Mouse (Mus musculus): ENCODE data around the gene Cybb. TPM values are rescaled to one million over a fixed set of nuclear protein-coding genes. Genes with fewer than 3 reads are reported as not detected.
"Not testable (repeated sequence)": the region's sequence is repeated elsewhere in the genome, so short reads cannot be mapped to it uniquely, and the experiment has no call there.

The Cybb gene
- 49.3 and 108 TPM in 2 replicates for total RNA-seq (2017)

DNA sequence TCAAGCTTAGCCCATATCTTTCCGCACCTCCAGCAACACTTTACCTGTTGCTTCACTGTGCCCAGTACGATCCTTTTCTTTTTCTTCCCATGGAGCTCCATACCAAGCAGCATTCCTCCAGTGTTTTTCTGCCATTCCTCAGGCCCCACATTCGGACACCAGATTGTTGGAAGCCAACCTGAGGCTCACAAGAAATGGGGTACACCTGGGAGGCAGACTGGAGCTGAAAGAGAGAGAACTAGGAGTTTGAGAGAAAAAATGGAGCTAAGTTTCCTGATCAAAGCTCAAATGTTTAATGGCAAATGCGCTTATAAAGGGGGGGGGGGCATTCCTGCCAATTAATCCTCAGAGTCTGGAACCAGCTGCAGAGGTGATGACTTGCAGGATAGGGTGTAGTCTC, at the start of gene Cybb:
TSS of gene Cybb (minus strand) at position 101 of the 400 bp plus-strand sequence.
- ATAC-seq (replicated peaks in 1 of 2; ENCODE audit: insufficient read depth in 1 of 2, low FRiP score in 2 of 2, low TSS enrichment in 1 of 2, low read depth in 1 of 2, poor library complexity in 2 of 2, severe bottlenecking in 2 of 2), result no peak

- no peak for ATAC-seq (replicated peaks in 1 of 2; ENCODE audit: insufficient read depth in 1 of 2, low FRiP score in 2 of 2, low TSS enrichment in 1 of 2, low read depth in 1 of 2, poor library complexity in 2 of 2, severe bottlenecking in 2 of 2)
These were observed 49.3 kb upstream of the Cybb start for GRCm38 (mm10) chrX:9536881-9537280.

- ATAC-seq (replicated peaks in 1 of 2; ENCODE audit: insufficient read depth in 1 of 2, low FRiP score in 2 of 2, low TSS enrichment in 1 of 2, low read depth in 1 of 2, poor library complexity in 2 of 2, severe bottlenecking in 2 of 2), result peak; percentile 42 to 81
These were observed 32.4 kb upstream of the Cybb start for GRCm38 (mm10) chrX:9519969-9520368.

- ATAC-seq (replicated peaks in 1 of 2; ENCODE audit: insufficient read depth in 1 of 2, low FRiP score in 2 of 2, low TSS enrichment in 1 of 2, low read depth in 1 of 2, poor library complexity in 2 of 2, severe bottlenecking in 2 of 2), result not testable (repeated sequence)
These were observed 30.0 kb upstream of the Cybb start for GRCm38 (mm10) chrX:9517531-9517930.

DNA sequence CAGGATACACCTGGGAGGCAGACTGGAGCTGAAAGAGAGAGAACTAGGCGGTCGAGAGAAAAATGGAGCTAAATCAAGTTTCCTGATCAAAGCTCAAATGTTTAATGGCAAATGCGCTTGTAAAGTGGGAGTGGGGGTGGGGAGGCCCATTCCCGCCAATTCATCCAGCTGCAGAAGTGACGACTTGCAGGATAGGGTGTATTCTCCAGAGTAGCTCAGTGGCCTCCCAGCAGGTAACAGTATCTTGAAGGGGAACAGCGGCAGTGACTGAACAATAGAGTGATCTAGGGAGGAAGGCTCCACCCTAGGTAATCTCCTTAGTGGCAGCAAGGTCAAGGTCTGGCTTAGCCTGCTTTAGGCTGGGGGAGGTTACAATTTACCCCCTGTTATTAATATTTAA, 12.5 kb downstream of the Cybb start:
- not testable (repeated sequence) for ATAC-seq (replicated peaks in 1 of 2; ENCODE audit: insufficient read depth in 1 of 2, low FRiP score in 2 of 2, low TSS enrichment in 1 of 2, low read depth in 1 of 2, poor library complexity in 2 of 2, severe bottlenecking in 2 of 2)

DNA sequence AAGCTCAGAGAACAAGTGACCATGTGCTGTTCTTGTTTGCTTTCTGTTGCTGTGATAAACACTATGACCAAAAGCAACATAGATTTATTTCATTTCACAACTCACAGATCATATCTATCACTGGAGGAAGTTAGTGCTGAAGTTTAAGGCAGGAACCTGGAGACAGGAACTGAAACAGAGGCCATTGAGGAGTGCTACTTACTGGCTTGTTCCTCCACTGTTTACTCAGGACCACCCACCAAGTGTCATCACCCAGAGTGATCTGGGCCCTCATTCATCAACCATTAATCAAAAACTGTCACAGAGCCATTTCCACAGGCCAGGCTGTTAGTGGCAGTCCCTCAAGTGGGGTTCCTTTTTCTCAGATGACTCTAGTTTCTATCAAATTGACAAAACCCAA, 13.1 kb downstream of the Cybb start:
- no peak for ATAC-seq (replicated peaks in 1 of 2; ENCODE audit: insufficient read depth in 1 of 2, low FRiP score in 2 of 2, low TSS enrichment in 1 of 2, low read depth in 1 of 2, poor library complexity in 2 of 2, severe bottlenecking in 2 of 2)

DNA sequence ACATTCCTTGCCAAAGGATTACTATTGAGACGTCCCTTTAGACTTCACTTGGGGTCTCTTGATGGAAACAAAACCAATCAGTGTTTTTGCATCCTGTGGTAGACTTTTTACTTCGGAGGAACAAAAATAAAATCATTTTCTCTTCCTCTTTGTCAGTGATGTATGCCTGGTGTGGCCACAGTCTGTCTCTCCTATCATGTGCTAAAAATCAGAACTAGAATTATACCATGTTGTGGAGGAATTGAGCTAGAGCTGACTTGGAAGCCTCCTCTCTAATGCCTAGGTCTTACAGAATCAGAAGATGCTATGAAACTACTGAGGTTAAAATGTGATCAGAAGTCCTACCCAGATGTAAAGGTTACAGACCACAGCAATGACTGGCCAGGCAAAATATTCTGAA, 13.8 kb downstream of the Cybb start:
- ATAC-seq (replicated peaks in 1 of 2; ENCODE audit: insufficient read depth in 1 of 2, low FRiP score in 2 of 2, low TSS enrichment in 1 of 2, low read depth in 1 of 2, poor library complexity in 2 of 2, severe bottlenecking in 2 of 2), result no peak

GRCm38 (mm10) chrX:9470811-9471388, 16.7 kb downstream of the Cybb start:
- peak; percentile 80; a peak in 3 of 4 replicates for ATAC-seq (replicated peaks in 1 of 2; ENCODE audit: insufficient read depth in 1 of 2, low FRiP score in 2 of 2, low TSS enrichment in 1 of 2, low read depth in 1 of 2, poor library complexity in 2 of 2, severe bottlenecking in 2 of 2)

GRCm38 (mm10) chrX:9469100-9469499, 18.5 kb downstream of the Cybb start:
- ATAC-seq (replicated peaks in 1 of 2; ENCODE audit: insufficient read depth in 1 of 2, low FRiP score in 2 of 2, low TSS enrichment in 1 of 2, low read depth in 1 of 2, poor library complexity in 2 of 2, severe bottlenecking in 2 of 2), result no peak

DNA sequence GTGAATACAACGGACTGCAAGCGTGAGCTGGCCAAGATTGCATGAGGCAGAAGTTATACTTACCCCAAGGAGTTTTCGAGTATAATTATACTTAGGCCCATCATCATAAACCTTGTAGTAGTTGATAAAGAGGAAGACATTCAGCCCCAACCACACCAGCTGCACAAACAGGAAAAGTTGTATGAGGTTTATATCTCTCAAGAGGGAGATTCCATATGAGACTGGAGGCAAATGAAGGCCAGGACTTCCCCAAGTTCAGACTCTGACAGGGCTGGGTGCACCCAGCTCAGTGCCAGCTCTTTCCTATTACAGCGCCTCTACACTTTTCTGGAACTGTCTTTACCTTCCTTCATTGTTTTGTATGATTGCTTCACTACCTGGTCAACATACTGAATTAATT, 20.6 kb downstream of the Cybb start:
- ATAC-seq (replicated peaks in 1 of 2; ENCODE audit: insufficient read depth in 1 of 2, low FRiP score in 2 of 2, low TSS enrichment in 1 of 2, low read depth in 1 of 2, poor library complexity in 2 of 2, severe bottlenecking in 2 of 2), result peak; percentile 42 to 74; a peak in 1 of 4 replicates

- ATAC-seq (replicated peaks in 1 of 2; ENCODE audit: insufficient read depth in 1 of 2, low FRiP score in 2 of 2, low TSS enrichment in 1 of 2, low read depth in 1 of 2, poor library complexity in 2 of 2, severe bottlenecking in 2 of 2), result no peak
These were observed 21.7 kb downstream of the Cybb start for GRCm38 (mm10) chrX:9465890-9466289.

GRCm38 (mm10) chrX:9462671-9463070, 24.9 kb downstream of the Cybb start:
- ATAC-seq (replicated peaks in 1 of 2; ENCODE audit: insufficient read depth in 1 of 2, low FRiP score in 2 of 2, low TSS enrichment in 1 of 2, low read depth in 1 of 2, poor library complexity in 2 of 2, severe bottlenecking in 2 of 2), result peak in 1 of 2 experiments; percentile 45; a peak in 1 of 4 replicates

GRCm38 (mm10) chrX:9461399-9461798, 26.2 kb downstream of the Cybb start:
- no peak for ATAC-seq (replicated peaks in 1 of 2; ENCODE audit: insufficient read depth in 1 of 2, low FRiP score in 2 of 2, low TSS enrichment in 1 of 2, low read depth in 1 of 2, poor library complexity in 2 of 2, severe bottlenecking in 2 of 2)

DNA sequence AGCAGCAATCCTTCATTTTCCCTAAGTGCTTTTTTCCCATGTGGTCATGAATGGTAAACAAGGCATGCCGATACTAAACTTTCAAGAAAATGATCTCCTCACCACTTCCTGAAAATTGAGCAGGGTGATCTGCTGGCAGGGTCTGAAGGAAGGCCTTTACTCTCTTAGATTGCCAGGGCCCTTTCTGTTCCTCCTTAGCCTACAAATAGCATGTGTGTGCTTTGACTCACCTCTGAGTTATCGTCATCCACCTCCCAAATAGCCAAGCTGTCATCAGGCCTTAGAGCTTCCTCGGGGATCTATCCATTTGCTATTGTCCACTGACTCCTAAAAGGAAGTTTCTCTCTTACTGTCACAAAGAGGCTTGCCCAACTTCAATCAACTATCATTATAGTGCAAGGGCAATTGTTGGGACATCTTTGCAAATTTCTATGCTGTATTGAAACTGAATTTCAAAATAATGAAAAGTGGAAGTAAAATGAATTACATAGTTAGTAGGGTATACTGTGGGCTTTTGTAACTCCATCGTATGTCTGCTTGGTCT, 27.1 kb downstream of the Cybb start:
- ATAC-seq (replicated peaks in 1 of 2; ENCODE audit: insufficient read depth in 1 of 2, low FRiP score in 2 of 2, low TSS enrichment in 1 of 2, low read depth in 1 of 2, poor library complexity in 2 of 2, severe bottlenecking in 2 of 2), result peak in 1 of 2 experiments; percentile 60; a peak in 1 of 4 replicates

GRCm38 (mm10) chrX:9452375-9452774, 35.2 kb downstream of the Cybb start:
- ATAC-seq (replicated peaks in 1 of 2; ENCODE audit: insufficient read depth in 1 of 2, low FRiP score in 2 of 2, low TSS enrichment in 1 of 2, low read depth in 1 of 2, poor library complexity in 2 of 2, severe bottlenecking in 2 of 2), result peak; percentile 62 to 76; a peak in 3 of 4 replicates

DNA sequence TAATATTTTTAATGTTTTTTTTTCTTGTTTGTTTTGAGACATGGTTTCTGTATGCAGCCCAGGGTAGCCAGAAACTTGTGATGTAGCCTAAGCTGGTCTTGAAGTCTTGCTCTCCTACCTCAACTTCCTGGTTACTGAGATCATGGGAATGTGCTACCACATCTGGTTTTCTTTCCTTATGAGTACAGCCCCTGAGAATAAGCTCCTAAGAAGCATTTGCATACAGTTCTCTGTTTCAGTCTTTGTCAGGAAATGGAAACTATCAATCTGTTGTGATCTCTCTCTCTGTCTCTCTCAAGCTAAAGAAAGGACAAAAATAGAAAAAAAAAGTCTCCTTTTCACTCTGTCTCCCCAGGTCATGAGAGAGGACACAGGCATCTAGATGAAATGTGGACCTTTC, 40.3 kb downstream of the Cybb start:
- no peak for ATAC-seq (replicated peaks in 1 of 2; ENCODE audit: insufficient read depth in 1 of 2, low FRiP score in 2 of 2, low TSS enrichment in 1 of 2, low read depth in 1 of 2, poor library complexity in 2 of 2, severe bottlenecking in 2 of 2)

GRCm38 (mm10) chrX:9441102-9441501, 46.5 kb downstream of the Cybb start:
- ATAC-seq (replicated peaks in 1 of 2; ENCODE audit: insufficient read depth in 1 of 2, low FRiP score in 2 of 2, low TSS enrichment in 1 of 2, low read depth in 1 of 2, poor library complexity in 2 of 2, severe bottlenecking in 2 of 2), result no peak

GRCm38 (mm10) chrX:9440556-9440955, 47.0 kb downstream of the Cybb start:
- ATAC-seq (replicated peaks in 1 of 2; ENCODE audit: insufficient read depth in 1 of 2, low FRiP score in 2 of 2, low TSS enrichment in 1 of 2, low read depth in 1 of 2, poor library complexity in 2 of 2, severe bottlenecking in 2 of 2), result no peak

- no peak for ATAC-seq (replicated peaks in 1 of 2; ENCODE audit: insufficient read depth in 1 of 2, low FRiP score in 2 of 2, low TSS enrichment in 1 of 2, low read depth in 1 of 2, poor library complexity in 2 of 2, severe bottlenecking in 2 of 2)
These were observed 48.3 kb downstream of the Cybb start for GRCm38 (mm10) chrX:9439257-9439656.

Data from hematopoietic stem cell, adult 5-6 weeks (primary cell).